Mouse (Mus musculus) myocyte (in vitro differentiated cells): ENCODE data around the gene Prokr1. TPM values are rescaled to one million over a fixed set of nuclear protein-coding genes. Genes with fewer than 3 reads are reported as not detected.

Experiments
- H3K27me3 ChIP-seq: one replicate; pipeline ENCODE4 v1.6.1; 2011; ENCODE audit not compliant: control insufficient read depth, insufficient read depth, insufficient read length
- H3K36me3 ChIP-seq: one replicate; pipeline ENCODE4 v1.6.1; 2011; ENCODE audit not compliant: control insufficient read depth, insufficient read depth
- H3K4me2 ChIP-seq: one replicate; pipeline ENCODE4 v1.6.1; 2011; ENCODE audit warnings: low read depth, control low read depth
- H3K4me3 ChIP-seq: one replicate; pipeline ENCODE4 v1.5.1; 2011; ENCODE audit warnings: mild to moderate bottlenecking, control low read depth, moderate library complexity
- H3K79me2 ChIP-seq: one replicate; pipeline ENCODE4 v1.6.1; 2011; ENCODE audit not compliant: control insufficient read depth, insufficient read depth
- H3ac ChIP-seq: one replicate; pipeline ENCODE4 v1.6.1; 2011; ENCODE audit not compliant: control insufficient read depth, insufficient read length
- CEBPB ChIP-seq: IDR thresholded peaks from 2 replicates; pipeline ENCODE4 v1.6.1; 2011; ENCODE audit warnings: mild to moderate bottlenecking, moderate library complexity; ENCODE audit not compliant: poor library complexity, insufficient read depth, severe bottlenecking
- E2F4 ChIP-seq: IDR thresholded peaks from one replicate; pipeline ENCODE4 v1.6.1; 2011; ENCODE audit warnings: mild to moderate bottlenecking, control low read depth, moderate library complexity; ENCODE audit not compliant: insufficient read depth
- MAX ChIP-seq: IDR thresholded peaks from one replicate; pipeline ENCODE4 v1.6.1; 2011; ENCODE audit warnings: low read depth, mild to moderate bottlenecking, control low read depth
- MYOD1 ChIP-seq, 3 experiments: IDR thresholded peaks; one replicate each; pipeline ENCODE4 v1.6.1; 2011; ENCODE audit warnings: control low read depth in 2 of 3, low read depth in 2 of 3, mild to moderate bottlenecking in 2 of 3, moderate library complexity in 1 of 3; ENCODE audit not compliant: insufficient read length in 2 of 3, control insufficient read depth in 1 of 3
- MYOG ChIP-seq, 3 experiments: IDR thresholded peaks; one replicate each; pipeline ENCODE4 v1.6.1; 2011; ENCODE audit warnings: control low read depth in 2 of 3, low read depth in 2 of 3, mild to moderate bottlenecking in 2 of 3; ENCODE audit not compliant: insufficient read length in 2 of 3, control insufficient read depth in 1 of 3, insufficient read depth in 1 of 3
- POLR2A ChIP-seq: IDR thresholded peaks from one replicate; pipeline ENCODE4 v1.6.1; 2011; ENCODE audit warnings: low read depth, mild to moderate bottlenecking, control low read depth, moderate library complexity; ENCODE audit not compliant: insufficient read length
- POLR2AphosphoS2 ChIP-seq: IDR thresholded peaks from one replicate; pipeline ENCODE4 v1.6.1; 2011; ENCODE audit warnings: low read depth, control low read depth; ENCODE audit not compliant: insufficient read length
- REST ChIP-seq: IDR thresholded peaks from one replicate; pipeline ENCODE4 v1.6.1; 2011; ENCODE audit warnings: mild to moderate bottlenecking, control low read depth, moderate library complexity; ENCODE audit not compliant: insufficient read depth, insufficient read length
- SRF ChIP-seq: IDR thresholded peaks from one replicate; pipeline ENCODE4 v1.6.1; 2011; ENCODE audit warnings: low read depth; ENCODE audit not compliant: control insufficient read depth, insufficient read length
- TCF12 ChIP-seq: IDR thresholded peaks from one replicate; pipeline ENCODE4 v1.6.1; 2011; ENCODE audit warnings: mild to moderate bottlenecking, control low read depth; ENCODE audit not compliant: poor library complexity, insufficient read depth, severe bottlenecking
- TCF3 ChIP-seq: IDR thresholded peaks from one replicate; pipeline ENCODE4 v1.6.1; 2011; ENCODE audit warnings: low read depth, control low read depth; ENCODE audit not compliant: insufficient read length
- USF1 ChIP-seq: IDR thresholded peaks from one replicate; pipeline ENCODE4 v1.6.1; 2011; ENCODE audit warnings: low read depth, mild to moderate bottlenecking, control low read depth, moderate library complexity
- polyA plus RNA-seq: library from polyadenylated mRNA; unstranded; fragments of >200 nt; fragmentation: generic; extraction: Trizol; gene quantifications from one replicate; pipeline ENCODE4 v1.2.1, GENCODE M21; 2012; ENCODE audit warnings: missing spikeins

Prokr1 gene
- polyA plus RNA-seq, 1 experiment: 0.25 TPM

- TF ChIP-seq MAX (no peak), TCF3 (no peak), CEBPB (no peak), USF1 (no peak), E2F4 (no peak), POLR2A (no peak), MYOG (IDR thresholded peaks at IDR 0.05; ENCODE audit: control insufficient read depth in 1 of 3, insufficient read depth in 1 of 3, insufficient read length in 2 of 3, low read depth in 2 of 3) (no peak), REST (no peak), POLR2AphosphoS2 (no peak), MYOD1 (IDR thresholded peaks at IDR 0.05; ENCODE audit: control insufficient read depth in 1 of 3, insufficient read length in 2 of 3, low read depth in 2 of 3) (no peak), SRF (no peak), TCF12 (no peak)
- H3ac ChIP-seq: no peak overlapping the region
- no peaks in the 10 kb centered on the region for H3K36me3 ChIP-seq
These were observed 22.6 kb downstream of the Prokr1 start for GRCm38 (mm10) chr6:87567686-87568593.

GRCm38 (mm10) chr6:87565166-87565565, 25.4 kb downstream of the Prokr1 start:
- no peak for TF ChIP-seq USF1
- TF ChIP-seq CEBPB: no peak
- no peak for TF ChIP-seq SRF
- TF ChIP-seq E2F4: no peak
- no peak for TF ChIP-seq TCF3
- TF ChIP-seq MAX: no peak
- TF ChIP-seq MYOD1 (IDR thresholded peaks at IDR 0.05; ENCODE audit: control insufficient read depth in 1 of 3, insufficient read length in 2 of 3, low read depth in 2 of 3): no peak
- TF ChIP-seq MYOG (IDR thresholded peaks at IDR 0.05; ENCODE audit: control insufficient read depth in 1 of 3, insufficient read depth in 1 of 3, insufficient read length in 2 of 3, low read depth in 2 of 3): no peak
- no peak for TF ChIP-seq POLR2A
- TF ChIP-seq REST: no peak
- no peak for TF ChIP-seq POLR2AphosphoS2
- TF ChIP-seq TCF12: no peak

More at GRCm38 (mm10) chr6:87567686-87568593, 22.6 kb downstream of the Prokr1 start:
- Histone ChIP-seq H3K79me2 (no peaks in the 10 kb centered on the region), H3K4me2 (no peak overlapping the region), H3K27me3 (no peaks in the 10 kb centered on the region), H3K4me3 (no peak overlapping the region)

GRCm38 (mm10) chr6:87564356-87564755, 26.2 kb downstream of the Prokr1 start:
- no peak overlapping the region for H3ac ChIP-seq
- no peaks in the 10 kb centered on the region for H3K27me3 ChIP-seq
- no peaks in the 10 kb centered on the region for H3K79me2 ChIP-seq
- no peak overlapping the region for H3K4me2 ChIP-seq
- TF ChIP-seq POLR2A: no peak
- TF ChIP-seq MYOG (IDR thresholded peaks at IDR 0.05; ENCODE audit: control insufficient read depth in 1 of 3, insufficient read depth in 1 of 3, insufficient read length in 2 of 3, low read depth in 2 of 3): no peak
- no peak for TF ChIP-seq TCF3
- no peak for TF ChIP-seq USF1
- TF ChIP-seq SRF: no peak
- TF ChIP-seq MYOD1 (IDR thresholded peaks at IDR 0.05; ENCODE audit: control insufficient read depth in 1 of 3, insufficient read length in 2 of 3, low read depth in 2 of 3): no peak
- TF ChIP-seq POLR2AphosphoS2: no peak
- TF ChIP-seq E2F4: no peak
- TF ChIP-seq MAX: no peak
- TF ChIP-seq REST: no peak
- H3K36me3 ChIP-seq: no peaks in the 10 kb centered on the region
- H3K4me3 ChIP-seq: no peak overlapping the region

More at GRCm38 (mm10) chr6:87565166-87565565, 25.4 kb downstream of the Prokr1 start:
- Histone ChIP-seq H3K27me3 (no peaks in the 10 kb centered on the region), H3K36me3 (no peaks in the 10 kb centered on the region), H3K4me3 (no peak overlapping the region), H3K4me2 (no peak overlapping the region), H3ac (no peak overlapping the region), H3K79me2 (no peaks in the 10 kb centered on the region)

- H3K27me3 ChIP-seq: no peaks in the 10 kb centered on the region
- H3K4me3 ChIP-seq: no peak overlapping the region
- H3K4me2 ChIP-seq: no peak overlapping the region
- no peaks in the 10 kb centered on the region for H3K36me3 ChIP-seq
- TF ChIP-seq SRF (no peak), TCF3 (no peak), MYOG (IDR thresholded peaks at IDR 0.05; ENCODE audit: control insufficient read depth in 1 of 3, insufficient read depth in 1 of 3, insufficient read length in 2 of 3, low read depth in 2 of 3) (no peak), POLR2AphosphoS2 (no peak), REST (no peak), CEBPB (no peak), USF1 (no peak), E2F4 (no peak), MAX (no peak), TCF12 (no peak), MYOD1 (IDR thresholded peaks at IDR 0.05; ENCODE audit: control insufficient read depth in 1 of 3, insufficient read length in 2 of 3, low read depth in 2 of 3) (no peak), POLR2A (no peak)
- H3K79me2 ChIP-seq: no peaks in the 10 kb centered on the region
- H3ac ChIP-seq: no peak overlapping the region
These were observed 36.8 kb downstream of the Prokr1 start for GRCm38 (mm10) chr6:87553724-87554123.
